Mouse (Mus musculus): ENCODE data around the gene Jagn1. TPM values are rescaled to one million over a fixed set of nuclear protein-coding genes. Genes with fewer than 3 reads are reported as not detected.

Gene Jagn1
- total RNA-seq, 2 experiments from 2014 or later, result 24.0 to 24.5 TPM

DNA sequence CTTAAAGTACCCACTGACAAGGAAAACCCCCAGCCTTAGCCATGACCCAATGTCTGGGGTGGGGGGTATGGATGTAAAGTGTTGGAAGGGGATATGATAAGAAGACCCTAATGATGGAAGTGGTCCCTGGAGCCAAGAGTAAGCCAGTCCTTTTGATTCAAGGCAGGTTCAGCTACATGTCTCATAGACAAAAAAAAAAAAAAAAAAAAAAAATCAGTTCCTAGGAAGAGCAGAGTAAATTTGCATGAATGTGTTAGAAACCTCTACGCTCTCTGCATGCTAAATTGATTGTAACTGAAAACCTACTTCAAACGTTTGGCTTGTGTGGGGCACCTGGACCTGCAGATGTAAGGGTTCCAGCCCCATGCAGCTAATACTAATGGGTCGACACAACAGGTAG, 10.6 kb upstream of the Jagn1 start:
- intact Hi-C loops (cut with DNase I), result no loop called here

GRCm38 (mm10) chr6:113433661-113434060, 8.7 kb upstream of the Jagn1 start:
- intact Hi-C loops (cut with DNase I), result no loop called here
- DNase-seq, result no peak

More for the DNA sequence above, 10.6 kb upstream of the Jagn1 start:
- no peak for DNase-seq

DNA sequence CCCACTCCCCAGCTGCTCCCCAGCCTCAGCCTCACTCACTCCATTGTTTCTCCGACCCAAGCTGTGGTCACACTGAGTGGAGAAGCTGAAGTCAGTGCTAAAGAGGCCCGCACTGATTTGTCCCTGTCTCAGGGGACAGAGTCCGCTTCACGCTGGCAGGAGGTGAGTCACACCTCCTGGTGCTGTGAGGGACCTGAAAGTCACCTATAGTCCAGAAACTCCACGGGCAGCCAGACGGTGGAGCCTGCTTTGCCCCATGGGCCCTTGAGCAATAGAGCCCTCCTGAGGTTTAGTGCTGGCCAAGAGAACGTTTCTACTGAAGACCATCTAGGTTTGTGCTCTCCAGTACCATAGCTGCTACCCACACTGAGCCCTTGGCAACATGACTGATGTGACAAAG, 7.7 kb upstream of the Jagn1 start:
- intact Hi-C loops (cut with DNase I), result no loop called here

GRCm38 (mm10) chr6:113435664-113436205, 6.6 kb upstream of the Jagn1 start, which contains the start of gene Cidec:
Gene Cidec, minus strand, starts transcription at chr6:113435760.
- intact Hi-C loops (cut with DNase I), result no loop called here
- no peak for DNase-seq

More for the DNA sequence above, 7.7 kb upstream of the Jagn1 start:
- no peak for DNase-seq

DNA sequence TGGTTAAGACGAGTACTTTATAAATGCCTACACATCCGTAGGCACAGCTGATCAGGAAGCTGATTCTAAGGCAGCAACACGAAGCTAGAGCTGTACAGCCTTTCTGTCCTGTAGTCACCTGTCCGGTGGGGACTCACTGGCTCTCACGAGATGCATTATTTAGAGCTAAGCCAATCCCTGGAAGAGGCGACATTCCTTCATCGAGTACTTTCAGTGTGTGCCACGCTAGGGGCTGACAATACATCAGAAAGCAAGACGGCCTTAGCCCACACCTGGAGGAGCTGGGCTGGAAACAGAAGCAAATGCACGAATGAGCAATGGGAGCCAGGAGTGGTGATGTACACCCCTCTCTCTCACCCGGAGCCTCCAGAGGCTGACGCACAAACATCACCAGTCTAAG, 5.2 kb upstream of the Jagn1 start:
- DNase-seq, result no peak
- intact Hi-C loops (cut with DNase I), result no loop called here

- intact Hi-C loops (cut with DNase I), result no loop called here
- DNase-seq, result no peak
Measured at GRCm38 (mm10) chr6:113438721-113439430, 3.5 kb upstream of the Jagn1 start.

- DNase-seq, result no peak
- intact Hi-C loops (cut with DNase I), result no loop called here
Measured at GRCm38 (mm10) chr6:113440686-113441085, 1.7 kb upstream of the Jagn1 start.

- intact Hi-C loops (cut with DNase I), result no loop called here
- peak; percentile 66 to 78 for DNase-seq
Measured at GRCm38 (mm10) chr6:113441147-113441680, 1.2 kb upstream of the Jagn1 start.

DNA sequence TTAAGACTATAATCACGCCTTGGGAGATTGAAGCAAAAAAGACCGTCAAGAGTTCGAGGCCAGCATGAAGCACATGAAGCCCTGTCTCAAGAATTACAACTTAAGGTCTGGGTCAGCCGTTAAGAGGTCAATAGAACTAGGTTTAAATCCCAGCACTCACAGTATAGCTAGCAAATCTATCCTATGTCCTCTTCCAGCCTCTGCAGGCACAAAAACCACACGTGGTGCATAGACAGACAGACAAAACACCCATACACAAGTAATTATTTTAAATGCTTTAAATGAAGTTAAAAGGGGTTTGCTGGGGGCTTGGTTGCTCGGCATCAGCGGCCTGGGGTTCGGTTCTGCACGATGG, 305 bp upstream of the Jagn1 start:
- intact Hi-C loops (cut with DNase I), result loop anchor here (2.0 kb wide), 1 partner anchor 25 kb away; no protein-coding TSS in a partner anchor
- no peak for DNase-seq

GRCm38 (mm10) chr6:113443091-113443490, 722 bp downstream of the Jagn1 start:
- DNase-seq, result no peak
- intact Hi-C loops (cut with DNase I), result loop anchor here (2.0 kb wide), 1 partner anchor 24 kb away; no protein-coding TSS in a partner anchor

GRCm38 (mm10) chr6:113444207-113444965, 2.0 kb downstream of the Jagn1 start:
- no peak for DNase-seq
- intact Hi-C loops (cut with DNase I), result no loop called here

DNA sequence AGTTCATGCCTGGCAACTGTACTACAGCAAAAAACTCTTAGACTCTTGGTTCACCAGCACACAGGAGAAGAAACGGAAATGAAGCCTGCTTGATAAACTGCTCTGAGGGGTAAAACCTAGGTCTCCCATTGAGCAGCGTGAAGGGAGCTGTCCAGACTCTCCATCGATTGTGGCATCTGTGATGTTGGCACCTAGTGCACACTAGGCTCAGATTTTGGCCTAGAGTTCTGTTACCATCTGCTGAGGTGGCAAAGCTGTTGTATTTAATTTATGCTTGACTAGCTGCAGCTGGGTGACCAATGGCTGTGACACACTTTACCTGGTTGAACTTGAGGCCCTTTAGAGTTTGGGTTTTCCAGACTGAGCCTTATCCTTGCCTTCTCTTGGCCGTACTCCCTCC, 5.3 kb downstream of the Jagn1 start:
- no peak for DNase-seq
- intact Hi-C loops (cut with DNase I), result no loop called here

DNA sequence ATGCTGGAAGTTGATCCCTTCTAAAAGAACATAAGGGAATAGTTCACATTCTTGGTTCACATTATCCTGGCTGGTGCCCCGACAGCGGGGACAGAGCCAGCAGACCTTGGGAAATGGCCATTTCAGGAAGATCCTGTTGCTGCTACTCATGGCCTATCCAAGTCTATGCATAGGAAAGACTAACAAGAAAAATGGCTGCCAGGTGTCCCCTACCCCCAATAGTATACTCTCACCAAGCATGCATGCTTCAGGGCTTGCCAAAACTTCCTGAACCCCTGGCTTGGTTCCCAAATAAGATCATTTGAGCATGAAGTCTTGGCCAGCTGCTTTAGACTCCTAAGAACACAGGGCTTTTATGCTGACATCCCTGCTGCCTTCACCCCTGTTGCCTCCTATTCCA, 9.5 kb downstream of the Jagn1 start:
- DNase-seq, result no peak

DNA sequence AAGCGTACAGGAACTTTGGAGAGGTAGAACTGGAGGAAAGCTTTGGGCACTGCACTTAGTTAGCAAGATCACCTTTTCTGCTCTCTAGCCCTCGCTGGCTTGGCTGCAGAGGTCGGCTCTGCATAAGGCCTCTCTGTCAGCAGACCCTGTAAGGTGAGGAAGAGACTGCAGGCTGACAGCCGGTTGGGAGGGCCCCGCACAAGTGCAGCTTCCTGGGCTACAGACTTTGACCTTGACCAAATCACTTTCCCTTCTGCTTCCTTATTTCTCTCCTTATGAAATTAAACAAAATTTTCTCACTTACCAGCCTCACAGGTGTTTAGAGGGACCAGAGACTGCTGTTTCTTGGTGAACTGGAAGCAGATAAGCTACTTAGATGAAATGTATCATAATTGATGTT, 12.6 kb downstream of the Jagn1 start:
- intact Hi-C loops (cut with DNase I), result no loop called here
- DNase-seq, result no peak

More for the DNA sequence above, 9.5 kb downstream of the Jagn1 start:
- intact Hi-C loops (cut with DNase I), result no loop called here

DNA sequence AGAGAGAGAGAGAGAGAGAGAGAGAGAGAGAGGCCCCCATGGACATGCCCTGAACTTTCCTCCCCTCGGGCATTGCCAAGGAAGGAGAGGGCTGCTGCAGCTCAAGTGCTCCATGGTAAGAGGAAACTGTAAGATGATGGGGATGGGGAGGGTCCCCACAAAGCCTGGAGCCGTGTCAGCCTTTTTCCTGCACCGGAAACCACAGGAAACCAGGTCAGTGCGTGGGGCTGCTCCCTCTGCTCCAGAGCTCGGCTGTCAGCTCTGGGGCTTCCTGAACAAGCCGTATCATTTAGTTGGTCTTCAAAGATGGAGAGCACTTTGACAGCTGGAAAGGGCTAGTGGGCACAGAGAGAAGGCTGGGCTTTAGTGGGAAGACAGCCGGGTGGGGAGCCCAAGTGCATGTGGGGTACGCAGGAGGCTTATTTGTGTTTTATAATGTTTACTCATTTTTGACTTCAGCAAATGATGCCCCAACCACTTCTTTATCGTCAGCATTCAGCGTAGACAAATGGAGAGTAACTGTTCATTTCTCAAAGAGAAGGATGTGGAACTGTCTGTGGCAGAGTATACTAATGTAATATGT, 15.7 kb downstream of the Jagn1 start, which contains the start of gene Il17re:
Gene Il17re, plus strand, starts transcription at position 533 of the 583 bp plus-strand sequence.
- intact Hi-C loops (cut with DNase I), result no loop called here

DNA sequence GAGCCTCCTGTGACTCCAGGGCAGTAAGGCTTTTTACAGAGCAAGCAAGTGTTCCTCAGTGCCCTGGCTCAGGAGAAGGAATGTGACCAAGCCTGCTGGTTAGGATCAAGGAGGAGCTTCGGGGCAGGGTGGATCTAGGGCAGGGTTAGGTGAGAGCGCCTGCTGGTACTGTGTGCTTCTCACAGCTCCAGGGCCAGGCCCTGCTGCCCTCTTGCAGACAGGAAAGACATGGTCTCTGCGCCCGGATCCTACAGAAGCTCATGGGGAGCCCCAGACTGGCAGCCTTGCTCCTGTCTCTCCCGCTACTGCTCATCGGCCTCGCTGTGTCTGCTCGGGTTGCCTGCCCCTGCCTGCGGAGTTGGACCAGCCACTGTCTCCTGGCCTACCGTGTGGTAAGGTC, 16.3 kb downstream of the Jagn1 start:
- intact Hi-C loops (cut with DNase I), result no loop called here
- no peak for DNase-seq

More for the DNA sequence above, 15.7 kb downstream of the Jagn1 start, which contains the start of gene Il17re:
- DNase-seq, result no peak

- intact Hi-C loops (cut with DNase I), result no loop called here
- DNase-seq, result no peak
Measured at GRCm38 (mm10) chr6:113464040-113464439, 21.7 kb downstream of the Jagn1 start.

DNA sequence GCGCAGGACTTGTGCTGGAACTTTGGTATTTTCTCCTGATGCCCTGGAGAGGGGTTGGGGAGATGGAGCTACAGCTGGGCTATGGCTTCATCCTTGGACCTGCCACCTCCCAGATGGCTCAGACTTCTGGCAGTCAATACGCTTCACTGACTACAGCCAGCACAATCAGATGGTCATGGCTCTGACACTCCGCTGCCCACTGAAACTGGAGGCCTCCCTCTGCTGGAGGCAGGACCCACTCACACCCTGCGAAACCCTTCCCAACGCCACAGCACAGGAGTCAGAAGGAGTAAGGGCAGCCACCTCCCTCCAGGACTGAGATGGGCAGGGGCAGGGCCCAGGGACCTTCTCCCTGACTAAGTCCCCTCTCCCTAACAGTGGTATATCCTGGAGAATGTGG, 23.2 kb downstream of the Jagn1 start:
- intact Hi-C loops (cut with DNase I), result loop anchor here (2.0 to 5.0 kb wide), 3 partner anchors 23 to 133 kb away; partner anchors contain the start of genes Jagn1 and Ttll3
- no peak for DNase-seq

DNA sequence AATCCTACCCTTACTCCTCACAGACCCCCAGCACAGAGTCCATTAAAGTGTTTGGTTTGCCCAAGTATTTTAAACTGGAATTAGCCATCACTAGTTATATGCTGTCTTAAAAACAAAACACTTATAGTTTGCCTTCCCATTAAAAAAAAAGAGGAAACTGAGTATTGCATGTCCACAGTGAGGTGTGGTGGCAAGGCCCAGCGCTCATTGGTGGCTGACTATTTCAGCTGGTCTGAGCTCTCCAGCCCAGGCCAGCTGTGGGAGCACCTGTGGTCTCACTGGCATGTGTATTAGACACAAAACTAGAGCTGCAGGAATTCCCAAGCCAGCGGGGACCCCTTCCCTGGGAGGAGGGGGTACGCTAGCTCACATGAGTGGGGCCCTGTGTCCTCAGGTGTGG, 26.1 kb downstream of the Jagn1 start:
- intact Hi-C loops (cut with DNase I), result loop anchor here (5.0 kb wide), 2 partner anchors 81 to 136 kb away; partner anchors contain the start of gene Ttll3
- DNase-seq, result no peak

DNA sequence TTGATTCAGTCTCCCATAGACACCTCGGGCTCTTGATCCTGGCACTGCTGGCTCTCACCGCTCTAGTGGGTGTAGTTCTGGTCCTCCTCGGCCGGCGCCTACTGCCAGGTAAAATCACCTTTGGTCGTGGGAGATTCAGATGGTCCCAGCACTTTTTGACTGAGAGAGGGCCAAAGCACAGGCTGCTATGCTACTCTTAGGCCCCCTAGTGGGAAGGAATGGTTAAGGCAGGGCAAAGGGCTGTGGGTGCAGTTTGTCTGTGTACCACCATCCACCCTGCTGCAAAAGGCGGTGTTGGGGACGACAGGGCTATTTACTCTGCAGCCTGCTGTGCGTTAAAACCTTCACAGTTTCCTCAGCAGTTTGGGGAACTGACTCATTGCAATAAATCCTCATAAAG, 26.7 kb downstream of the Jagn1 start:
- intact Hi-C loops (cut with DNase I), result loop anchor here (5.0 kb wide), 2 partner anchors 82 to 137 kb away; partner anchors contain the start of gene Ttll3
- DNase-seq, result peak; percentile 65 to 80
